Mouse (Mus musculus) left cerebral cortex, adult 18-20 months (tissue): ENCODE measurements at regions not wholly inside any gene's neighbourhood (a gene's known extent, or its start where the extent isn't known, plus 50 kb on each side); places are given as distances from the start of the nearest gene placed in this dataset.

Experiments used
- DNase-seq, 2 experiments: peaks; one replicate each; pipeline ENCODE4 v3.0.0; 2021 to 2022; ENCODE audit warnings: low spot score in 2 of 2, mixed read lengths in 1 of 2

DNA sequence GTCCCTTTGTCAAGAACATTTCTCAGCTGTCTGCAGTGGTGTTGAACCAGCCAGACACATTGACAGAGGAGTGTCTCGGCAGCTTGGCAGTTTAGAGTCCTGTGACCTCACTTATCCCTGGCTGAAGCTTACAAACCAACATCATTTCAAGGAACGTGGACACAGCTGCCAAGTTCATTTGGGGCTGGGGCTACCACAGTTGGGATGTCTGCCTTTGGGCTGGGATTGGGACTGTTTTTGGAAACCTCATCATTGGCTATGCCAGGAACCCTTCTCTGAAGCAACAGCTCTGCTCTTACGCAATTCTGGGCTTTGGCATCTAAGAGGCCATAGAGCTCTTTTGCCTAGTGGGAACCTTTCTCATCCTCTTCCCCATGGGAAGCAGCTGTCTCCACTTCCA, 200.4 kb downstream of the Gm15262 start:
- DNase-seq = no peak

DNA sequence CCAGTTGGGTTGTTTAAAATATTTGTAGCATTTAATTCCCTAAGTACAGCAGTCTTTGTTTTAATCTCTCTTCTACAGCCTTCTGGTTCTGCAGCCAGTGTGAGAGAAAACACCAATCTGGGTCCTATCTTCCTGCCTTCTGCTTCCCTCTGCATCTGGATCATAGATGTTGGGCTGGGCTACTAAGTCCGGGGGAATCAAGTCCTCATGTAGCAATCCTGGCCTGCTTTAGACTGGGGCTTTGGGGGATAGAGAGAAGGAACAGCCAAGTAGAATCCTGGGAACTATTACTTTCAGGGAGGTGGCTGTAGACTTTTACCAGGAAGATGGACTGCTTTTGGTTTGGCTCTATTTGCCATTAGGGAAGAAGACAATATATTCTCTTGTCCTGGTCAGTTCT, 205.5 kb upstream of the Rai2 start:
- no peak for DNase-seq

DNA sequence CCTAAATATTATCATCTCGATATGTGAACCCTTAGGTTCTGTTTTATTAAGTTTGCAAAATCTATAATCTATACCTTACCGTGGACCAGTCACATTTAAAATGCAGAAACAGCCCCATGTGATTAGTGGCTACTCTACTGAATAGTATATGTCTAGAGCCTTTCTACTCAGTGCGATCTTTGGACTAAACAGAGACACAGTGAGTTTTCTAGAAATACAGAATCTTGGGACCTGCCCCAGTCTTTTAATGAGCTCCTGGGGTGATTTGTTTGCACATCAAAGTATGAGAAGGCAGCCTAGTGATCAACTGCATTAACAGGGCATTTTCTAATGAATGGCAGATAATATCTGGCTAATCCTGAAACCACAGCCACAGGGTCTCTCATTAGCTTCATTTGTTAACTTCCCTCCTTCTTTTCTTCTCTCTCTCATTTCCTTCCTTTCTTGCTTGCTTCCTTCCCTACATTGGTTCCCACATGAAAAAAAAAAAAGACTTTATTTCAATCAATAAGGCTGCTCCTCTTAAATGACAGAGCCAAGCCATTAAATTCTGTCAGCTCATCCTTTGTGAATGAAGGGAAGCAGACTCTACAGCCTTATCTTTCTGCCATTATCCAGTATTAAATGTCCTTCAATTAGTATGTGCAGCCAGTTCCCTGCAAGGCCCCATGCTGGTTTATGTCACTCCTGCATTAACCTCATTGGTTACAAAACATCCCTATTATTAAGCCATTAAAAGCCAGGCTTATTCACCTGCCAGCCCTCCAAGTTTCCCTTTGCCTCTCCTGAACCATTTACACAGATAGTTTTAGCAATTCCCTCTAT, 193.2 kb upstream of the Rai2 start:
- DNase-seq = no peak

DNA sequence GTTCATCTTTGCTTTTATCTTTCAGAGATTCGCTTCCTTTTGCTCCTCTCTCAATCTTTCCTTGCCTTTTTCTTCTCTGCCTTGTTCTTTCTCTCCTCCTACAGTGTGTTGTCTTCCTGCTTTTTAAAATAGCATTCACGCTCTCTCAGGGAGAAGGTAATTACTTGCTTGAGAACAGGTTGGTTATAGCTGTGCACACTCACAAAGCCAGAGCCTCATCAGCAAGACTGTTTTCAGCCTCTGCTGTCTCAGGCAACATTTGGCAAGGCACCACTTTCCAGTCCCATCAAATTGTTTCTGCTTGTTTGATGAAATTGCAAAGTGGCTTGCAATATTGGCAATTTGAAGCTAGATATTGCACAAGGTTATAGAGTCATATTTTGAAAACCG, 192.6 kb upstream of the Rai2 start:
- no peak for DNase-seq

DNA sequence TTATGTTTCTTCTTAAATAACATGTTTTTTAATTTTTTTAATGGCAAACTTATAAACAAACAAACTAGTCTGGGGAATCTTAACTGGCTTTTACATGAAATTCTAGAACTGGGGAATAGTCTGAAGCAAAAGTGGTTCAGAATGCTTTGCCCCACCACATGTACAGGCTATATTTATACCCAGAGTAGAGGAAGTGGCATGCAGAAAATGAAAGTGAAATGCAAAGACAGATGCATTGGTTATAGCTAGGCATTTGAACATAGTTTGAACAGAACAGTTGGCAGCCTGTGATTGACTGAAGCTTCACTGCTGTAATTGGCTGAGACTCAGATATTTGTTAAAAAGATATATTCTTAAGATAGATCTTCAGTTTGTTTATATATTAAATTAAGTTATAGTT, 179.6 kb upstream of the Rai2 start:
- DNase-seq = no peak

DNA sequence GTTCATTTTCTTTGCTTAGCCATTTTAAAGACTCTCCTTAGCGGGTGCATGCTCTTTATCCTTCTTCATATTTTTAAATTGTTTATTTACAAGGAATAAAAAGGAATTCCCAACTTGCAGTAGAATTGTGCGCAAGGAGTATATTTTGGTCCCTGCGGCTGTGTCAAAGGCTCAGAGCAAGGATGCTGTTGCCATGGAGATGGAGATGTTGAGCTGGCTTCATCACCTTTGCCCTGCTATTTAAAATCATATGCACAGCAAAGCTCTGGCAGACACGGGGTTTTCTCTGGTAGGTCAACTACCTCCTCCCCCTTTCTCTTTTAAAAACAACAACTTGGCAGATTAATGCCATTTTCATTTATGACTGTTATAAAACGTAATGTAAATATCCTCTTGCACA, 160.0 kb upstream of the Rai2 start:
- DNase-seq = no peak

DNA sequence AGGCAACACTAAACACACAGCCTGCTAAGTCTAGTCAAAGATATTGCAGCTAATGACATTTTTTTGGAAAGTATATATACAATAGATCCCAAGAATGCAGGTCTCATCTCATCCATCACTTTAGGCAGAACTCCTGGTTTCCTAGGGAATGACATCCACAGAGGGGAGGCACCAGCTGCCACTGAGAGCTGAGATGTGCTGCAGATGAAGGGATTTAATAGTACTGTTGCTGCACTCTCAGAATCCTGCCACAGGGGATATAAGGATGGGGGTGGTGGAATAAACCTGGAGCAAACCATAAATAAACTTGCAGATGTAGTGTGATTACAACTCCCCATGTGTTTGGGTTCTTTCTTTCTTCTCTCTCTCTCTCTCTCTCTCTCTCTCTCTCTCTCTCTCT, 158.4 kb upstream of the Rai2 start:
- no peak for DNase-seq

DNA sequence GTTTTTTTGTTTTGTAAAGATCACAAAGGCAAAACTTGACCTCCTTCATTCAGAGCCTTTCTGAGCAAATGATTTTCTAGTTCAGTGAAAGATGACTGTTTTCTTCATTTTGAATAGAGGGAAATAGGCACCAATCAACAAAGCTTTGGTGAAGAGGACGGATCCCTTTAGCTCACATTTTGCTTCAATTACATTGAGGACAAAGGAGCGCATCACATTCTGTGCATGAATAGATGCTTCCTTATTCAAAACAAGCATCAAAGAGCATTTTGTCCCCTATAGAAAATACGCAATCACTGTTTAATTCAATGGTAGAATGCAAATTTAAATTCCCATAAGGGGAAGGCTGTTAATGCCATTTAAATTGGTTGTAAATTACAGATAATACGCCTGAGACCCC, 150.4 kb upstream of the Rai2 start:
- no peak for DNase-seq

DNA sequence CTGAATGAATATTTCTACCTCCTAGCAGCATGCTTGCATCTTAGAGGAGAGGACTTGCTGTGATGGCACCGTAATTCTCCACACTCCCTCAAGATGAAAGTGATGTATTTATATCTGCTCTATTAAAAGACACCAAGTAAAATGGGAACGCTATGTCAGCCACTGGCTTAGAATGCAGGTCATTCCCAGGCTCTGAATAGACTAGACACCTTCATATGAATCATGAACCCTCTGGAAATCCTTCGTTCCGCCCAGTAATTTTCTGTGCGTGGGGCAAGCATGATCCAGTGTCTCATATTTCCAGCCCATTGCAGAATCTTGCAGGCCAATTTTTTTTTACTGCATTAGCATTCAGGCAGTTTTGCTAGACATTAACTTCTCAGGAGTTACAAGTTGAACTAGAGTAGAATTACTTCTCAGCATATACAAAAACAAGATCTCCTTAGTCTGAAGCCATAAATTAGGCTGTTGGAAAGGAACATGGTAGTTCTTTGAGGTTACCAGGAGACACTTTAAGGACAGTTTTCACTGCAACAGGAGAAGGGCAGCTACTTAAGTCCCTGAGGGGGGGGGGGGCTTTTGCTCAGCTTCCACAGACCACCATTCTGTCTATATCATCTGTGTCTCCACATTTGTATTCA, 134.7 kb upstream of the Rai2 start:
- peak; percentile 2 to 12 for DNase-seq

DNA sequence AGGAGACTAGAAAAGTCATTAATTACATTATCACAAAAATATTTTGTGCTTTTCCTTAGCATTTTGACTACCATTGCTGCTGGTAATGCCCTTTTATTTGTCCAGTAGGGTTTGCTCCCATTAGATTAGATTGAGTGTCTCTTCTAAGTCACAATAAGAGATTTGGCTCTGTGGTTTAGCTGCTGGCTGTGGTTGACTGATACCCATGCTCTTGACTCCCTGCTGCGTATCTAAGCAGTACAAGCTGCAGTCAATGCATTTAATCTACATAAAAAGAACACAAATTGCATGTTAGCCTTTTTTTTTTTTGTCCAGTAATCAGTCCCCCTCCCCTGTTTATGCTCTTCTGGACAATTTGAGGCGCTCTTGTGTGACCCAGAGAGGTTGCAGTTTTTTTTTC, 133.0 kb upstream of the Rai2 start:
- no peak for DNase-seq

DNA sequence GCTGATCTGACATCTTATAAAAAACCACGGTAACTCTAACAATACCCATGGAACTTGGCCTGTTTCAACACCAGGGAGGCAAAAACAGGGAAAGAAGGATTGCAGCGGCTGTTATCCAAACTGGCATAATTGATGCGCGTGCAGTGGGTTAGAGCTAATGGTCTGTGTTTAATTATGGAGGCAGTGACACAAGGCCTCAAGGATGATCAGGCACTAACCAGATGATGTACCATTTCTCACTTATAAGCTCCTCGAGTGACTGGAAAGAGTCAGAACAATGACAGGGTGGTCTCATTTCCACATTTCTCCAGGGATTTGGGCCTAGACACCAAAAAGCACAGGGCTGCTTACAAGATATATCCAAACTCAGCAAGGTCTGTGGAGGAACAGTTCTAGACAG, 83.0 kb upstream of the Rai2 start:
- DNase-seq = no peak

DNA sequence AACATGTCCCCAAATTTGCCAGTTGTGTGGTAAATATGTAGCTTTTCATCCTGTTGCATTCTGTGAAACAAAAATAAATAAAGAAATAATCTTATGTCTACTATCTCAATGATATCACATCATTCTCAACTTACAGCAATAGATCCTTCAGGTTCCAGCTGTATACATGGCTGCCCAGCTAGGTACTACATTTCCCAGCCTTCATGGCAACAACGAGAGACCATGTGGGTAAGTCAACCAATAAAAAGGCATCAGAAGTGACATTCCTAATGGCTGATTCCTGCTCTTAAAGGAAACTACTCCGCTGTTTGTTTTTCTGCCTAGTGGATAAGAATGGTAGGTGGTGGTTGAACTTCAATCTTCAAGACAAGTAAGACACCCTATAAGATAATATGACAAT, 82.5 kb upstream of the Rai2 start:
- peak in 1 of 2 experiments; percentile 1 for DNase-seq

DNA sequence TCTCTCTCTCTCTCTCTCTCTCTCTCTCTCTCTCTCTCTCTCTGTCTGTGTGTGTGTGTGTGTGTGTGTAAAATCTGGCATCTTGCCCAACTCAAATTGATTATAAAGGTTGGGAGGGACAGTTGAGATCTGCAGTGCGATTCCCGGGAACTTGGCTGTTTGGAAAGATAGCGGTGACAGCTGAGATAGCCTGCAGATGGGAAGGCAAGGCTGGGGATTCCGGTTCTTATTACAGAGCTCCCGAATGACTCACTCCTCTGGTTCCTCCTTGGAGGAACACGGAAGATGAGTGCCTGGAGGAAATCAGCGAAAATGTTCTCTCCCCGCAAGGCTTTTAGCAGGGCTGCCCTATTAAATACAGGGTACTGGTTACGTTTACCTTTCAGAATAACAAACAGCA, 81.2 kb upstream of the Rai2 start:
- peak; percentile 4 to 16 for DNase-seq

DNA sequence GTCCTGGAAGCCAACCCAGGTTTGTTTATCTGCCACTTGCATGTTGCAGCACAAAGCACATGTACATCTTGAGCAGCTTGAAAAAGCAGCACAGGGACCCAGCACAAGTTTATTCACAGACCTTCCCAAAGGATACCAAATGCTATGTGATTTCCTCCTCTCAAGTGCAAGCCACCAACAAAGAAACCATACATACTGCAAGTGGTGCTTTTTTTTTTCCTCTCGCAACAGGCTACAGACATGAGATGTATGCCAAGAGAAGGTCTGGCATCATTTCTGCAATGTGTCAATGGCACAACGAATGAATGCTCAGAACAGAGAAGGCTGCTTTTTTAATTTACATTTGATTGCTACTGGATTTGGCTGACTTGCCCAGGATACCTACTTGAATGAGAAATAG, 63.8 kb upstream of the Rai2 start:
- DNase-seq = no peak

DNA sequence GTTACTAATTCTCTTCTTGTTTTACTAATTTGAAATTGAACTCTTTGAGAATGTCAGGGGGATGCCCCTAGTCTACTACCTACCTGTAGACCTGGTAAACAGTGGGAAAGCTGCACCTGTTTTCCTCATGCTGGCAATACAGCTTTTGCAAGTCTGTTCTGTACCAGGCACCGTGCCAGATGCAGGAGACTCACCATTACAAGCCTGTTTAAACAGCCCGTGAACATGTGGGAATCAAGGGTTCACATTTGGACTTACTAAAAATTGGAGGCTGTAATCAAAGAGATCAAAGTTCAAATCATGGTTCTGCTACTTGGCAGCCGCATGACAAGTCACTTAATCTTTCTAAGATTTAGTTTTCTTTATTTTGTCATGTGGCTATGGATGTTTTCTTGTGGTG, 56.8 kb upstream of the Rai2 start:
- no peak for DNase-seq

DNA sequence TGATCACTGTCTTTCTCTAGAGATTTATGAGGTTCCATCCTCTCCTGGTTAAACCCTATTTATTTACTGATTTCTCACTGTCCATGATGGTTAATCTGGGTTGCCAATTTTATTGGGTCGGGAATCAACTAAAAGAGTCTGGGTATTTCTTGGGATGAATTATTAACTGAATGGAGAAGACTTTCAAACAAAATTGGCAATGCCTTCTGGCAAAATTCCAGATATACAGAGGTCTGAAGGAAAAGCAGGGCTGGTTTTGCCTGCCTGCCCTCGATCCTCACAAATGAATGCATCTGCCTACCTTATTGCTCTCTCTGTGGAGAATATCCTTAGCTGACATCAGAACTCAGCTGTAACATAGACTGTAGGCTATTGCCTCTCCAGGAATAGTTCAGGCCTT, 54.9 kb upstream of the Rai2 start:
- no peak for DNase-seq
